18 mouse cellular contexts compared by ENCODE assay signal in genomic region chr9:71361961-71362360, GRCm38 (mm10).
A peak's percentile ranks its signal among the peaks of the same experiment; 100 is the strongest.
DNase-seq lines count a peak whose midpoint lies in the region; ATAC-seq and TF ChIP-seq lines count a peak whose summit lies in the region.
"Had no signal": no experiment of that assay in that cellular context is flagged by ENCODE, and none has a peak within 500 bp of the region (broad histone marks: within the 10 kb centered on the region; RNA-seq: fewer than 3 reads in every experiment).

No protein-coding gene starts in this region.

- H3K4me1 ChIP-seq in embryonic facial prominence, embryonic 14.5 days (ENCODE audit: control insufficient read depth, insufficient read depth, low read length), result peaks cover 7% of the 10 kb centered on the region
- H3K4me1 ChIP-seq in embryonic facial prominence, embryonic 10.5 days, result peaks cover 20% of the 10 kb centered on the region
- 0 out of 2 replicates have a peak, but pooled peaks cover 3% of the 10 kb centered on the region for H3K4me1 ChIP-seq in limb, embryonic 14.5 days (ENCODE audit: control insufficient read depth, insufficient read depth, low read length)
- no peaks in the 10 kb centered on the region for H3K4me1 ChIP-seq in limb, embryonic 10.5 days
- H3K4me1 ChIP-seq in liver, postnatal 0 days (ENCODE audit: insufficient read depth), result no peaks in the 10 kb centered on the region
- H3K4me1 ChIP-seq in hindbrain, embryonic 11.5 days (replicated peaks; ENCODE audit: control insufficient read depth, insufficient read depth, low read length), result no peaks in the 10 kb centered on the region
- H3K4me1 ChIP-seq: lung, embryonic 15.5 days; megakaryocyte, embryonic 14.5 days had no signal

- peak; percentile 65; the same call in 1 of the 2 replicates for ATAC-seq in embryonic facial prominence, embryonic 14.5 days (ENCODE audit: low read depth)
- peak; percentile 44; the same call in 1 of the 2 replicates for ATAC-seq in limb, embryonic 14.5 days (ENCODE audit: low FRiP score, low read depth)
- ATAC-seq in liver, postnatal 0 days, result no peak
- ATAC-seq in hindbrain, embryonic 11.5 days (ENCODE audit: low FRiP score), result no peak
- ATAC-seq: inflammation-experienced regulatory T-cells, adult 6 months had no signal

- WGBS in embryonic facial prominence, embryonic 14.5 days, result 70% methylated on average over 5 of the region's 5 CpGs
- WGBS in embryonic facial prominence, embryonic 10.5 days, result 87% methylated on average over 5 of the region's 5 CpGs
- 76% methylated on average over 5 of the region's 5 CpGs for WGBS in limb, embryonic 14.5 days
- WGBS in limb, embryonic 10.5 days, result 92% methylated on average over 5 of the region's 5 CpGs
- 72% methylated on average over 5 of the region's 5 CpGs for WGBS in liver, postnatal 0 days (ENCODE audit: insufficient replicate concordance)
- WGBS in hindbrain, embryonic 11.5 days, result 94% methylated on average over 5 of the region's 5 CpGs

- H3K4me3 ChIP-seq in embryonic facial prominence, embryonic 14.5 days (ENCODE audit: low read depth, low read length), result no peak overlapping the region
- H3K4me3 ChIP-seq in embryonic facial prominence, embryonic 10.5 days, result no peak overlapping the region
- H3K4me3 ChIP-seq in limb, embryonic 14.5 days (replicated peaks; ENCODE audit: low read length), result no peak overlapping the region
- no peak overlapping the region for H3K4me3 ChIP-seq in limb, embryonic 10.5 days
- no peak overlapping the region for H3K4me3 ChIP-seq in liver, postnatal 0 days (ENCODE audit: low read depth, low read length)
- H3K4me3 ChIP-seq in hindbrain, embryonic 11.5 days (ENCODE audit: low read depth, low read length), result no peak overlapping the region
- H3K4me3 ChIP-seq: erythroblast, embryonic 14.5 days; layer of hippocampus, adult 2 months; limb, embryonic 15.5 days; lung, embryonic 15.5 days; megakaryocyte, embryonic 14.5 days had no signal

- H3K4me2 ChIP-seq in embryonic facial prominence, embryonic 14.5 days (ENCODE audit: low read depth, low read length), result no peak overlapping the region
- no peak overlapping the region for H3K4me2 ChIP-seq in limb, embryonic 14.5 days (replicated peaks; ENCODE audit: low read depth, low read length, severe bottlenecking)
- H3K4me2 ChIP-seq in liver, postnatal 0 days (ENCODE audit: low read depth, low read length), result no peak overlapping the region
- H3K4me2 ChIP-seq in hindbrain, embryonic 11.5 days (replicated peaks; ENCODE audit: low read depth, low read length), result no peak overlapping the region
- H3K4me2 ChIP-seq: limb, embryonic 15.5 days; lung, embryonic 15.5 days had no signal

- no peaks in the 10 kb centered on the region for H3K27me3 ChIP-seq in embryonic facial prominence, embryonic 14.5 days (replicated peaks; ENCODE audit: control insufficient read depth, insufficient read depth, low read length)
- H3K27me3 ChIP-seq in embryonic facial prominence, embryonic 10.5 days (replicated peaks; ENCODE audit: low read depth, poor library complexity, severe bottlenecking), result no peaks in the 10 kb centered on the region
- no peaks in the 10 kb centered on the region for H3K27me3 ChIP-seq in limb, embryonic 14.5 days (ENCODE audit: control insufficient read depth, insufficient read depth, low read length)
- H3K27me3 ChIP-seq in limb, embryonic 10.5 days (ENCODE audit: low read depth, poor library complexity, severe bottlenecking), result peaks cover 9% of the 10 kb centered on the region; the same call in 1 of the 2 replicates
- no peaks in the 10 kb centered on the region for H3K27me3 ChIP-seq in liver, postnatal 0 days (ENCODE audit: insufficient read depth, low read length)
- no peaks in the 10 kb centered on the region for H3K27me3 ChIP-seq in hindbrain, embryonic 11.5 days (ENCODE audit: control insufficient read depth, insufficient read depth, low read length)
- H3K27me3 ChIP-seq: limb, embryonic 15.5 days; lung, embryonic 15.5 days had no signal

- H3K36me3 ChIP-seq in embryonic facial prominence, embryonic 14.5 days (ENCODE audit: control insufficient read depth, insufficient read depth, low read length), result no peaks in the 10 kb centered on the region
- no peaks in the 10 kb centered on the region for H3K36me3 ChIP-seq in embryonic facial prominence, embryonic 10.5 days (replicated peaks)
- no peaks in the 10 kb centered on the region for H3K36me3 ChIP-seq in limb, embryonic 14.5 days (ENCODE audit: control insufficient read depth, insufficient read depth, low read length)
- no peaks in the 10 kb centered on the region for H3K36me3 ChIP-seq in limb, embryonic 10.5 days
- H3K36me3 ChIP-seq in liver, postnatal 0 days (replicated peaks; ENCODE audit: insufficient read depth, low read length), result no peaks in the 10 kb centered on the region
- no peaks in the 10 kb centered on the region for H3K36me3 ChIP-seq in hindbrain, embryonic 11.5 days (ENCODE audit: control insufficient read depth, insufficient read depth, low read length)
- H3K36me3 ChIP-seq: limb, embryonic 15.5 days; lung, embryonic 15.5 days had no signal

- no peak overlapping the region for H3K27ac ChIP-seq in embryonic facial prominence, embryonic 14.5 days (replicated peaks; ENCODE audit: low read depth, low read length)
- no peak overlapping the region for H3K27ac ChIP-seq in embryonic facial prominence, embryonic 10.5 days (replicated peaks)
- H3K27ac ChIP-seq in limb, embryonic 14.5 days (replicated peaks; ENCODE audit: low read depth, low read length), result no peak overlapping the region
- H3K27ac ChIP-seq in limb, embryonic 10.5 days, result no peak overlapping the region
- H3K27ac ChIP-seq in liver, postnatal 0 days (ENCODE audit: low read depth), result no peak overlapping the region
- no peak overlapping the region for H3K27ac ChIP-seq in hindbrain, embryonic 11.5 days (ENCODE audit: low read depth, low read length)
- H3K27ac ChIP-seq: layer of hippocampus, adult 2 months; limb, embryonic 15.5 days; lung, embryonic 15.5 days had no signal

- intact Hi-C loops in heart, postnatal 10 days (cut with DNase I), result no loop called here

- no peak for TF ChIP-seq EP300 in liver, postnatal 0 days (IDR thresholded peaks at IDR 0.05; ENCODE audit: low read depth)

- peak; percentile 75 for DNase-seq in embryonic facial prominence, embryonic 14.5 days (ENCODE audit: low spot score)
- DNase-seq in embryonic facial prominence, embryonic 10.5 days (ENCODE audit: low spot score), result no peak
- DNase-seq in limb, embryonic 14.5 days (ENCODE audit: low spot score), result peak; percentile 55
- DNase-seq in limb, embryonic 10.5 days (ENCODE audit: low spot score), result no peak
- DNase-seq in heart, postnatal 10 days, result peak; percentile 73 to 76
- no peak for DNase-seq in B cell, adult 2 months
- no peak for DNase-seq in liver, postnatal 0 days
- no peak for DNase-seq in hindbrain, embryonic 11.5 days (ENCODE audit: low spot score)
- DNase-seq: cerebellum, adult 9-11 months; embryo, embryonic 11 days; right cerebral cortex, postnatal 4 days; thymus, postnatal 14 days had no signal

- peaks cover 3% of the 10 kb centered on the region; the same call in 1 of the 2 replicates for H3K9me3 ChIP-seq in embryonic facial prominence, embryonic 14.5 days (ENCODE audit: control insufficient read depth, low read length)
- no peaks in the 10 kb centered on the region for H3K9me3 ChIP-seq in embryonic facial prominence, embryonic 10.5 days
- H3K9me3 ChIP-seq in limb, embryonic 14.5 days (ENCODE audit: control insufficient read depth, low read length), result no peaks in the 10 kb centered on the region
- H3K9me3 ChIP-seq in limb, embryonic 10.5 days (replicated peaks), result no peaks in the 10 kb centered on the region
- H3K9me3 ChIP-seq in liver, postnatal 0 days (ENCODE audit: low read length), result no peaks in the 10 kb centered on the region
- no peaks in the 10 kb centered on the region for H3K9me3 ChIP-seq in hindbrain, embryonic 11.5 days (ENCODE audit: control insufficient read depth, low read length)
- H3K9me3 ChIP-seq: limb, embryonic 15.5 days; lung, embryonic 15.5 days had no signal

- no peak for TF ChIP-seq CTCF in liver, postnatal 0 days (IDR thresholded peaks at IDR 0.05; ENCODE audit: low read depth)

- no peak for TF ChIP-seq POLR2A in limb, embryonic 14.5 days (IDR thresholded peaks at IDR 0.05; ENCODE audit: borderline replicate concordance, extremely low read depth, insufficient read depth, insufficient read length)

- H3K9ac ChIP-seq in embryonic facial prominence, embryonic 14.5 days (ENCODE audit: low read depth, low read length), result no peak overlapping the region
- H3K9ac ChIP-seq in limb, embryonic 14.5 days (ENCODE audit: low read depth, low read length, severe bottlenecking), result no peak overlapping the region
- H3K9ac ChIP-seq in liver, postnatal 0 days (replicated peaks), result no peak overlapping the region
- H3K9ac ChIP-seq in hindbrain, embryonic 11.5 days (ENCODE audit: low read depth, low read length), result no peak overlapping the region
- H3K9ac ChIP-seq: limb, embryonic 15.5 days; lung, embryonic 15.5 days had no signal

Comparison
In these comparisons a context has a peak if more than half of its experiments do, and no peak if none do; other contexts are left out.
1. DNase-seq: peak in embryonic facial prominence, embryonic 14.5 days (single experiment), limb, embryonic 14.5 days (single experiment) and heart, postnatal 10 days (2 of 2); none in embryonic facial prominence, embryonic 10.5 days (single experiment), limb, embryonic 10.5 days (single experiment), B cell, adult 2 months (0 of 2), liver, postnatal 0 days (single experiment) and hindbrain, embryonic 11.5 days (single experiment).
2. ATAC-seq: peak in embryonic facial prominence, embryonic 14.5 days (single experiment) and limb, embryonic 14.5 days (single experiment); none in liver, postnatal 0 days (single experiment) and hindbrain, embryonic 11.5 days (single experiment).